ENCODE assay signal across 8 mouse cellular contexts in the genomic region with DNA sequence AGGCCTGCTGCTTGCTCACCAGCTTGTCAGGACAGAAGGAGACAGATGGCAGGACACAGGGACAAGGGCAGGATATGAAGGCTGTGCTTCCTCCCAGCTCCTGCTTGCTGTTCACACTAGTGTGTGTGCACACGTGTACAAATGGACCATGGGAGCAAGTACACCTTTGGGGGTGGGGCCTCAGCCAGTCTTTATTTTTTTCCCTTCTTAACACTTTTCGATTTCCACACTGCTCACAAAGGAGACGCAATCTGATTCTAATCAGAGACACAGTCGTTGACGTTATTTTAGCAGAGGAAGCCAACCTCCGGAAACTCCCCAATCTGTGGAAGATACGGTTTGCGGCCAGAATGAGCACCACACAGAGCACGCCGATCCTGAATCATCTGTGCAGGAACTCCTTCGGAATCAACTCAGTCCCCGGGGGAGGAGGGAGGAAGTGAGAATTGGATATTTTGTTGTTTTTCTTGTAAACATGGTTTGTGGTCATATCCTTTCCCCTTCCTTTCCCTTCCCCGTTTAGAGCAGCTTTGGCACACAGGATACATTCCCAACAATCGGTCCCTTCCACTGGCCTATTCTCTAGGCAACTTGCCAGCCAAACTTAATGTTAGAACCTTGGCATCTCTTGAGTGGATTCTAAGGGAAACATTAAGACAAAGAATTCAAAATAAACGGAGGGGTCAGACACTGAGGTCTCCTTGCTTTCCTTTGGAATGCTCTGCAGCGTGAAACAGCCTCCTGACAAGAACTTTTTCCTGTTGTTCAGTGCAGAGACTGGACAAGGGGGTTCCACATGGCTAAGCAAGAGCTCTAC. TPM values are rescaled to one million over a fixed set of nuclear protein-coding genes. Genes with fewer than 3 reads are reported as not detected.
A peak's percentile ranks its signal among the peaks of the same experiment; 100 is the strongest.
DNase-seq lines count a peak whose midpoint lies in the region; ATAC-seq and TF ChIP-seq lines count a peak whose summit lies in the region.

No protein-coding gene starts in this region.

- DNase-seq in lung, adult 18-20 months: peak; percentile 66 to 83
- no peak for DNase-seq in lung, adult 2 months
- DNase-seq in brain, embryonic 14.5 days (ENCODE audit: low read depth): peak; percentile 78
- peak; percentile 90 for DNase-seq in kidney, postnatal 14 days
- no peak for DNase-seq in urinary bladder, postnatal 14 days (ENCODE audit: low spot score)
- no peak for DNase-seq in thymus, adult 18-20 months

- 16% methylated on average over 16 of the region's 16 CpGs for WGBS in lung, adult 2 months
- WGBS in heart, embryonic 13.5 days: 49% methylated on average over 16 of the region's 16 CpGs

- H3K4me1 ChIP-seq in lung, adult 2 months (ENCODE audit: control insufficient read depth, insufficient read depth, low read length): peaks cover 29% of the 10 kb centered on the region
- H3K4me1 ChIP-seq in heart, embryonic 13.5 days: peaks cover 35% of the 10 kb centered on the region
- peaks cover 15% of the 10 kb centered on the region for H3K4me1 ChIP-seq in megakaryocyte, embryonic 14.5 days

- no peaks in the 10 kb centered on the region for H3K27me3 ChIP-seq in heart, embryonic 13.5 days (replicated peaks)
- peaks cover 81% of the 10 kb centered on the region for H3K27me3 ChIP-seq in megakaryocyte, embryonic 14.5 days (replicated peaks)

- H3K27ac ChIP-seq in heart, embryonic 13.5 days (replicated peaks): peak overlapping the region; percentile 87

- H3K9me3 ChIP-seq in heart, embryonic 13.5 days: no peaks in the 10 kb centered on the region
- H3K9me3 ChIP-seq in megakaryocyte, embryonic 14.5 days: peaks cover 19% of the 10 kb centered on the region

- no peak for TF ChIP-seq POLR2A in lung, adult 2 months (IDR thresholded peaks at IDR 0.05; ENCODE audit: borderline replicate concordance, extremely low read depth, low read depth, low read length)
- TF ChIP-seq POLR2A in brain, embryonic 14.5 days (IDR thresholded peaks at IDR 0.05; ENCODE audit: borderline replicate concordance, extremely low read depth, insufficient read depth, insufficient read length, poor library complexity, severe bottlenecking): no peak

- no peak overlapping the region for H3K9ac ChIP-seq in heart, embryonic 13.5 days

- H3K4me3 ChIP-seq in lung, adult 2 months (replicated peaks; ENCODE audit: extremely low read depth, low read depth, low read length): no peak overlapping the region
- H3K4me3 ChIP-seq in heart, embryonic 13.5 days: no peak overlapping the region
- H3K4me3 ChIP-seq in megakaryocyte, embryonic 14.5 days (replicated peaks): peak overlapping the region; percentile 66

- ATAC-seq in heart, embryonic 13.5 days (ENCODE audit: extremely low read depth, insufficient number of reproducible peaks, low FRiP score, low TSS enrichment): peak; percentile 48; the same call in 1 of the 2 replicates

- no peak for TF ChIP-seq CTCF in lung, adult 2 months (IDR thresholded peaks at IDR 0.05; ENCODE audit: insufficient read depth, low read length)
- TF ChIP-seq CTCF in brain, embryonic 14.5 days (IDR thresholded peaks at IDR 0.05; ENCODE audit: borderline replicate concordance, extremely low read depth, insufficient read depth, insufficient read length): no peak

- no peaks in the 10 kb centered on the region for H3K36me3 ChIP-seq in heart, embryonic 13.5 days
- no peaks in the 10 kb centered on the region for H3K36me3 ChIP-seq in megakaryocyte, embryonic 14.5 days (replicated peaks; ENCODE audit: low read length)

- H3K4me2 ChIP-seq in heart, embryonic 13.5 days: peak overlapping the region; percentile 9; the same call in 1 of the 2 replicates

RNA-seq across cellular contexts. Expression of gene Rfx8, which starts 6.7 kb away (rescaled TPM):
- polyA plus RNA-seq in lung, adult 2 months (2012; rRNA removed): 0.14 and 0.24 TPM in 2 replicates
- 0.22 and 0.25 TPM in 2 replicates for polyA plus RNA-seq in brain, embryonic 14.5 days (2012; rRNA removed)
- polyA plus RNA-seq in heart, embryonic 13.5 days (2015; fragmentation: Nextera tagmentation; extraction: Ambion mirVana): 0.59 and 0.67 TPM in 2 replicates
- polyA plus RNA-seq in megakaryocyte, embryonic 14.5 days (2012; ENCODE audit: insufficient read depth, low replicate concordance): 0.34 TPM in 1 of 2 replicates, not detected in the other

Comparison
In these comparisons a context has a peak if more than half of its experiments do, and no peak if none do; other contexts are left out.
1. DNase-seq: peak in lung, adult 18-20 months (2 of 2), brain, embryonic 14.5 days (single experiment) and kidney, postnatal 14 days (single experiment); none in lung, adult 2 months (single experiment), urinary bladder, postnatal 14 days (single experiment) and thymus, adult 18-20 months (0 of 2).